In the genomic region with DNA sequence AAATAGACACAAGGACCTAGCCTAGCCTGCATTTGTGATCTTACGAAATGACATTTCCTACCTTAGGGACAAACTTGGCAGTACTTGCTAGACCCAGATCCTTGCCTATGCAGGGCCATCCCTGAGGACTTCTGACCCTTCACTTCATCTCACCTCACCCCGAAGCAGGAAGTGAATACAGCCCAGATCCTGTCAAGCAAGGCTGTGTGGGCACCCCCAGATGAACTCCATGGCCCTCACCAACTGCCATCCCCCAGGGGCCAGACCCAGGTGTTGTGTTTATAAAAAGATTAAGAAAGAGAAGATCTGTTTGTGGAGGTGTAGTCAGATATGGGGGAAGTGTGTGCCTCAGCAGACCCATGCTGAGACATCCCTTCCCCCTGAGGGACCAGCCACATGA, we compare ENCODE assay signal across 38 mouse cellular contexts. TPM values are rescaled to one million over a fixed set of nuclear protein-coding genes. Genes with fewer than 3 reads are reported as not detected.
"Had no signal": no experiment of that assay in that cellular context is flagged by ENCODE, and none has a peak within 500 bp of the region (broad histone marks: within the 10 kb centered on the region; RNA-seq: fewer than 3 reads in every experiment).

No protein-coding gene starts in this region.

- DNase-seq: cerebellum, adult 9-10 months; cerebellum, adult 9-11 months; cerebellum, postnatal 10 days; cerebellum, postnatal 14 days; cerebellum, postnatal 25 days; cerebellum, postnatal 36 days; embryo, embryonic 11 days; forebrain, postnatal 0 days; gastrocnemius, adult 2 months; gastrocnemius, postnatal 10 days; gastrocnemius, postnatal 14 days; gastrocnemius, postnatal 25 days; gastrocnemius, postnatal 36 days; heart, adult 18-20 months had no signal

- H3K4me1 ChIP-seq: embryonic facial prominence, embryonic 10.5 days; embryonic facial prominence, embryonic 12.5 days; embryonic facial prominence, embryonic 13.5 days; embryonic facial prominence, embryonic 15.5 days; forebrain, embryonic 10.5 days; forebrain, embryonic 12.5 days; forebrain, embryonic 13.5 days; forebrain, embryonic 15.5 days; heart, embryonic 10.5 days had no signal

- H3K36me3 ChIP-seq: embryonic facial prominence, embryonic 10.5 days; embryonic facial prominence, embryonic 12.5 days; embryonic facial prominence, embryonic 13.5 days; embryonic facial prominence, embryonic 15.5 days; forebrain, embryonic 10.5 days; forebrain, embryonic 12.5 days; forebrain, embryonic 15.5 days; heart, embryonic 10.5 days had no signal

- H3K4me2 ChIP-seq: embryonic facial prominence, embryonic 12.5 days; embryonic facial prominence, embryonic 13.5 days; embryonic facial prominence, embryonic 15.5 days; forebrain, embryonic 12.5 days; forebrain, embryonic 13.5 days; forebrain, embryonic 15.5 days had no signal

- H3K27me3 ChIP-seq: embryonic facial prominence, embryonic 12.5 days; embryonic facial prominence, embryonic 13.5 days; embryonic facial prominence, embryonic 15.5 days; forebrain, embryonic 12.5 days; forebrain, embryonic 13.5 days; forebrain, embryonic 15.5 days had no signal

- H3K9me3 ChIP-seq: embryonic facial prominence, embryonic 10.5 days; embryonic facial prominence, embryonic 12.5 days; embryonic facial prominence, embryonic 13.5 days; embryonic facial prominence, embryonic 15.5 days; forebrain, embryonic 10.5 days; forebrain, embryonic 12.5 days; forebrain, embryonic 13.5 days; forebrain, embryonic 15.5 days; heart, embryonic 10.5 days had no signal

- H3K4me3 ChIP-seq: embryonic facial prominence, embryonic 10.5 days; embryonic facial prominence, embryonic 12.5 days; embryonic facial prominence, embryonic 13.5 days; embryonic facial prominence, embryonic 15.5 days; erythroblast, embryonic 14.5 days; forebrain, embryonic 10.5 days; forebrain, embryonic 12.5 days; forebrain, embryonic 13.5 days; forebrain, embryonic 15.5 days; gastrocnemius, adult 2 months; heart, embryonic 10.5 days had no signal

- H3K9ac ChIP-seq: embryonic facial prominence, embryonic 12.5 days; embryonic facial prominence, embryonic 13.5 days; embryonic facial prominence, embryonic 15.5 days; forebrain, embryonic 12.5 days; forebrain, embryonic 13.5 days; forebrain, embryonic 15.5 days; forebrain, postnatal 0 days had no signal

- H3K27ac ChIP-seq: embryonic facial prominence, embryonic 10.5 days; embryonic facial prominence, embryonic 12.5 days; embryonic facial prominence, embryonic 13.5 days; embryonic facial prominence, embryonic 15.5 days; forebrain, embryonic 10.5 days; forebrain, embryonic 12.5 days; forebrain, embryonic 13.5 days; forebrain, embryonic 15.5 days; gastrocnemius, adult 2 months; heart, embryonic 10.5 days had no signal

RNA-seq across cellular contexts. Expression of gene Lcn11, which starts 2.2 kb away (rescaled TPM):
- total RNA-seq: common myeloid progenitor, adult 5-6 weeks; forebrain, postnatal 0 days; gastrocnemius, adult 18-20 months; gastrocnemius, adult 2 months; gastrocnemius, adult 8-10 months; gastrocnemius, postnatal 10 days; gastrocnemius, postnatal 14 days; gastrocnemius, postnatal 25 days; gastrocnemius, postnatal 36 days; gastrocnemius, postnatal 4 days; granulocyte monocyte progenitor cell, adult 5-6 weeks; heart, adult 18-20 months; heart, adult 8-10 months had no signal
- polyA plus RNA-seq: cortical plate, adult 2 months; embryonic facial prominence, embryonic 10.5 days; embryonic facial prominence, embryonic 11.5 days; embryonic facial prominence, embryonic 12.5 days; embryonic facial prominence, embryonic 13.5 days; embryonic facial prominence, embryonic 14.5 days; embryonic facial prominence, embryonic 15.5 days; erythroblast, embryonic 14.5 days; forebrain, embryonic 10.5 days; forebrain, embryonic 11.5 days; forebrain, embryonic 12.5 days; forebrain, embryonic 13.5 days; forebrain, embryonic 14.5 days; forebrain, embryonic 15.5 days; forebrain, embryonic 16.5 days; forebrain, postnatal 0 days; frontal cortex, adult 2 months; heart, embryonic 10.5 days had no signal

RNA-seq across cellular contexts. Expression of gene Gm13539, which starts 7.4 kb away (rescaled TPM):
- total RNA-seq: common myeloid progenitor, adult 5-6 weeks; forebrain, postnatal 0 days; gastrocnemius, adult 18-20 months; gastrocnemius, adult 2 months; gastrocnemius, adult 8-10 months; gastrocnemius, postnatal 10 days; gastrocnemius, postnatal 14 days; gastrocnemius, postnatal 25 days; gastrocnemius, postnatal 36 days; gastrocnemius, postnatal 4 days; granulocyte monocyte progenitor cell, adult 5-6 weeks; heart, adult 18-20 months; heart, adult 8-10 months had no signal
- polyA plus RNA-seq: cortical plate, adult 2 months; embryonic facial prominence, embryonic 10.5 days; embryonic facial prominence, embryonic 11.5 days; embryonic facial prominence, embryonic 12.5 days; embryonic facial prominence, embryonic 13.5 days; embryonic facial prominence, embryonic 14.5 days; embryonic facial prominence, embryonic 15.5 days; erythroblast, embryonic 14.5 days; forebrain, embryonic 10.5 days; forebrain, embryonic 11.5 days; forebrain, embryonic 12.5 days; forebrain, embryonic 13.5 days; forebrain, embryonic 14.5 days; forebrain, embryonic 15.5 days; forebrain, embryonic 16.5 days; forebrain, postnatal 0 days; frontal cortex, adult 2 months; gonadal fat pad, adult 2 months; heart, embryonic 10.5 days had no signal

RNA-seq across cellular contexts. Expression of gene Lcn3, which starts 9.3 kb away (rescaled TPM):
- total RNA-seq: common myeloid progenitor, adult 5-6 weeks; forebrain, postnatal 0 days; gastrocnemius, adult 18-20 months; gastrocnemius, adult 2 months; gastrocnemius, adult 8-10 months; gastrocnemius, postnatal 10 days; gastrocnemius, postnatal 14 days; gastrocnemius, postnatal 25 days; gastrocnemius, postnatal 36 days; gastrocnemius, postnatal 4 days; granulocyte monocyte progenitor cell, adult 5-6 weeks; heart, adult 18-20 months; heart, adult 8-10 months had no signal
- polyA plus RNA-seq: cortical plate, adult 2 months; embryonic facial prominence, embryonic 10.5 days; embryonic facial prominence, embryonic 11.5 days; embryonic facial prominence, embryonic 12.5 days; embryonic facial prominence, embryonic 13.5 days; embryonic facial prominence, embryonic 14.5 days; embryonic facial prominence, embryonic 15.5 days; erythroblast, embryonic 14.5 days; forebrain, embryonic 10.5 days; forebrain, embryonic 11.5 days; forebrain, embryonic 12.5 days; forebrain, embryonic 13.5 days; forebrain, embryonic 14.5 days; forebrain, embryonic 15.5 days; forebrain, embryonic 16.5 days; forebrain, postnatal 0 days; frontal cortex, adult 2 months; gonadal fat pad, adult 2 months; heart, embryonic 10.5 days had no signal

RNA-seq across cellular contexts. Expression of gene Obp2b, which starts 37.8 kb away (rescaled TPM):
- total RNA-seq: common myeloid progenitor, adult 5-6 weeks; forebrain, postnatal 0 days; gastrocnemius, adult 18-20 months; gastrocnemius, adult 2 months; gastrocnemius, adult 8-10 months; gastrocnemius, postnatal 10 days; gastrocnemius, postnatal 14 days; gastrocnemius, postnatal 25 days; gastrocnemius, postnatal 36 days; gastrocnemius, postnatal 4 days; granulocyte monocyte progenitor cell, adult 5-6 weeks; heart, adult 18-20 months; heart, adult 8-10 months had no signal
- polyA plus RNA-seq: cortical plate, adult 2 months; embryonic facial prominence, embryonic 10.5 days; embryonic facial prominence, embryonic 11.5 days; embryonic facial prominence, embryonic 12.5 days; embryonic facial prominence, embryonic 13.5 days; embryonic facial prominence, embryonic 14.5 days; embryonic facial prominence, embryonic 15.5 days; erythroblast, embryonic 14.5 days; forebrain, embryonic 10.5 days; forebrain, embryonic 11.5 days; forebrain, embryonic 12.5 days; forebrain, embryonic 13.5 days; forebrain, embryonic 14.5 days; forebrain, embryonic 15.5 days; forebrain, embryonic 16.5 days; forebrain, postnatal 0 days; frontal cortex, adult 2 months; heart, embryonic 10.5 days had no signal

RNA-seq across cellular contexts. Expression of gene Glt6d1, which starts 41.0 kb away (rescaled TPM):
- total RNA-seq: common myeloid progenitor, adult 5-6 weeks; forebrain, postnatal 0 days; gastrocnemius, adult 18-20 months; gastrocnemius, adult 2 months; gastrocnemius, adult 8-10 months; gastrocnemius, postnatal 10 days; gastrocnemius, postnatal 14 days; gastrocnemius, postnatal 25 days; gastrocnemius, postnatal 36 days; gastrocnemius, postnatal 4 days; granulocyte monocyte progenitor cell, adult 5-6 weeks; heart, adult 18-20 months; heart, adult 8-10 months had no signal
- polyA plus RNA-seq: cortical plate, adult 2 months; embryonic facial prominence, embryonic 10.5 days; embryonic facial prominence, embryonic 11.5 days; embryonic facial prominence, embryonic 12.5 days; embryonic facial prominence, embryonic 13.5 days; embryonic facial prominence, embryonic 14.5 days; embryonic facial prominence, embryonic 15.5 days; erythroblast, embryonic 14.5 days; forebrain, embryonic 10.5 days; forebrain, embryonic 11.5 days; forebrain, embryonic 12.5 days; forebrain, embryonic 13.5 days; forebrain, embryonic 14.5 days; forebrain, embryonic 15.5 days; forebrain, embryonic 16.5 days; forebrain, postnatal 0 days; frontal cortex, adult 2 months; heart, embryonic 10.5 days had no signal
